In genomic region chr13:47122537-47123430, GRCm38 (mm10) we compare ENCODE assay signal across 8 mouse cellular contexts. TPM values are rescaled to one million over a fixed set of nuclear protein-coding genes. Genes with fewer than 3 reads are reported as not detected.
DNase-seq lines count a peak whose midpoint lies in the region; ATAC-seq and TF ChIP-seq lines count a peak whose summit lies in the region.

Gene Rnf144b, plus strand, starts transcription at chr13:47122656.

- peaks cover 27% of the 10 kb centered on the region for H3K4me1 ChIP-seq in forebrain, embryonic 10.5 days
- H3K4me1 ChIP-seq in heart, postnatal 0 days (ENCODE audit: control insufficient read depth, insufficient read depth), result peaks cover 18% of the 10 kb centered on the region
- H3K4me1 ChIP-seq in lung, embryonic 16.5 days (replicated peaks; ENCODE audit: control insufficient read depth, insufficient read depth, low read length), result peaks cover 13% of the 10 kb centered on the region; the same call in 1 of the 2 replicates

- no peak within 1 kb of the TSS for H3K27ac ChIP-seq in forebrain, embryonic 10.5 days
- H3K27ac ChIP-seq in heart, postnatal 0 days (ENCODE audit: low read depth), result peak within 1 kb of the TSS; percentile 39
- no peak within 1 kb of the TSS for H3K27ac ChIP-seq in lung, embryonic 16.5 days (ENCODE audit: low read length)

- H3K9me3 ChIP-seq in forebrain, embryonic 10.5 days, result no peaks in the 10 kb centered on the region
- no peaks in the 10 kb centered on the region for H3K9me3 ChIP-seq in heart, postnatal 0 days (replicated peaks; ENCODE audit: control insufficient read depth, low read length)
- no peaks in the 10 kb centered on the region for H3K9me3 ChIP-seq in lung, embryonic 16.5 days (ENCODE audit: control insufficient read depth, low read length)

- WGBS in forebrain, embryonic 10.5 days, result 2% methylated on average over 55 of the region's 55 CpGs
- WGBS in heart, postnatal 0 days, result 2% methylated on average over 55 of the region's 55 CpGs
- 1% methylated on average over 55 of the region's 55 CpGs for WGBS in lung, embryonic 16.5 days

- peak; percentile 12 to 14 for DNase-seq in B cell, adult 2 months
- DNase-seq in T-cell, adult 2 months (ENCODE audit: low spot score), result peak; percentile 56
- DNase-seq in forebrain, embryonic 10.5 days (ENCODE audit: extremely low spot score, low spot score), result peak; percentile 33
- DNase-seq in heart, postnatal 0 days (ENCODE audit: low spot score), result peak; percentile 32
- peak; percentile 42 for DNase-seq in layer of hippocampus, adult 9-11 months
- DNase-seq in ovary, postnatal 10 days (ENCODE audit: low spot score), result peak; percentile 24
- peak; percentile 39 for DNase-seq in urinary bladder, postnatal 25 days (ENCODE audit: low spot score)

- H3K36me3 ChIP-seq in forebrain, embryonic 10.5 days (replicated peaks), result no peaks in the 10 kb centered on the region
- H3K36me3 ChIP-seq in heart, postnatal 0 days (replicated peaks; ENCODE audit: control insufficient read depth, insufficient read depth, low read length), result no peaks in the 10 kb centered on the region
- H3K36me3 ChIP-seq in lung, embryonic 16.5 days (ENCODE audit: control insufficient read depth, insufficient read depth, low read length), result no peaks in the 10 kb centered on the region

- TF ChIP-seq CTCF in heart, postnatal 0 days (IDR thresholded peaks at IDR 0.05; ENCODE audit: low read depth), result no peak

- TF ChIP-seq EP300 in heart, postnatal 0 days (IDR thresholded peaks at IDR 0.05; ENCODE audit: low read depth), result no peak

- peak; percentile 79 for ATAC-seq in heart, postnatal 0 days (ENCODE audit: insufficient read depth, low read depth)
- ATAC-seq in lung, embryonic 16.5 days (ENCODE audit: low read depth), result peak; percentile 74; the same call in 1 of the 2 replicates

- peak within 1 kb of the TSS; percentile 92 for H3K4me2 ChIP-seq in heart, postnatal 0 days (ENCODE audit: low read depth, low read length)
- peak within 1 kb of the TSS; percentile 92 for H3K4me2 ChIP-seq in lung, embryonic 16.5 days (ENCODE audit: low read depth, low read length)

- peak within 1 kb of the TSS; percentile 68 for H3K9ac ChIP-seq in heart, postnatal 0 days (replicated peaks; ENCODE audit: low read depth, low read length)
- peak within 1 kb of the TSS; percentile 62 for H3K9ac ChIP-seq in lung, embryonic 16.5 days (ENCODE audit: low read length)

- peaks cover 56% of the 10 kb centered on the region for H3K27me3 ChIP-seq in forebrain, embryonic 10.5 days (ENCODE audit: poor library complexity, severe bottlenecking)
- peaks cover 7% of the 10 kb centered on the region; the same call in 1 of the 2 replicates for H3K27me3 ChIP-seq in heart, postnatal 0 days (ENCODE audit: control insufficient read depth, insufficient read depth, low read length)
- peaks cover 3% of the 10 kb centered on the region; the same call in 1 of the 2 replicates for H3K27me3 ChIP-seq in lung, embryonic 16.5 days (ENCODE audit: control insufficient read depth, insufficient read depth, low read depth, low read length)

- peak within 1 kb of the TSS; percentile 70 for H3K4me3 ChIP-seq in forebrain, embryonic 10.5 days
- peak within 1 kb of the TSS; percentile 64 for H3K4me3 ChIP-seq in heart, postnatal 0 days (ENCODE audit: low read depth, low read length)
- H3K4me3 ChIP-seq in lung, embryonic 16.5 days (ENCODE audit: low read length), result peak within 1 kb of the TSS; percentile 61

RNA-seq across cellular contexts. Expression of gene Rnf144b, which starts in this region (rescaled TPM):
- polyA plus RNA-seq in forebrain, embryonic 10.5 days (2016; fragmentation: Nextera tagmentation; extraction: Ambion mirVana), result 0.59 and 0.66 TPM in 2 replicates
- 5.5 and 6.3 TPM in 2 replicates for total RNA-seq in heart, postnatal 0 days (2014; rRNA removed; ENCODE audit: low replicate concordance)
- polyA plus RNA-seq in heart, postnatal 0 days (2015; fragmentation: Nextera tagmentation; extraction: Ambion mirVana), result 1.7 and 2.1 TPM in 2 replicates
- 1.4 and 1.5 TPM in 2 replicates for polyA plus RNA-seq in lung, embryonic 16.5 days (2015; fragmentation: Nextera tagmentation; extraction: Ambion mirVana)

Comparison
In these comparisons a context has a peak if more than half of its experiments do, and no peak if none do; other contexts are left out.
1. Peak in DNase-seq and H3K4me3 ChIP-seq in forebrain, embryonic 10.5 days; RNA of the gene not detected or under 1 TPM.